Mouse (Mus musculus): ENCODE measurements around the gene Appl1. TPM values are rescaled to one million over a fixed set of nuclear protein-coding genes. Genes with fewer than 3 reads are reported as not detected.

Gene Appl1
- total and polyA plus RNA-seq, 3 experiments: 1.9 to 21.4 (median 10.0) TPM

- no peak for DNase-seq (ENCODE audit: low spot score)
- Histone ChIP-seq H3K9me3 (replicated peaks) (no peaks in the 10 kb centered on the region), H3K4me1 (ENCODE audit: insufficient read depth, low read depth, low read length) (no peaks in the 10 kb centered on the region), H3K27me3 (ENCODE audit: insufficient read depth, low read length) (peaks cover 2% of the 10 kb centered on the region; the same call in 1 of the 2 replicates), H3K36me3 (replicated peaks) (no peaks in the 10 kb centered on the region), H3K4me3 (ENCODE audit: low read depth, low read length) (no peak overlapping the region)
- no peak for TF ChIP-seq GATA1 (IDR thresholded peaks at IDR 0.05; ENCODE audit: borderline replicate concordance, low read length)
- TF ChIP-seq GATA2 (IDR thresholded peaks at IDR 0.05; ENCODE audit: borderline replicate concordance, low read depth, low read length): no peak
- TF ChIP-seq TAL1 (conservative IDR thresholded peaks at IDR 0.05; ENCODE audit: low read depth, low read length): no peak
- TF ChIP-seq CTCF (IDR thresholded peaks at IDR 0.05; ENCODE audit: low read depth, low read length): no peak
- no peak for TF ChIP-seq POLR2AphosphoS5 (IDR thresholded peaks at IDR 0.05; ENCODE audit: insufficient replicate concordance, low read depth, low read length)
- ATAC-seq (ENCODE audit: extremely low read depth, insufficient number of reproducible peaks, low FRiP score, poor library complexity, severe bottlenecking): no peak
These were observed 33.9 kb upstream of the Appl1 start for GRCm38 (mm10) chr14:27004906-27005305.

- ATAC-seq (ENCODE audit: extremely low read depth, insufficient number of reproducible peaks, low FRiP score, poor library complexity, severe bottlenecking): no peak
- TF ChIP-seq CTCF (IDR thresholded peaks at IDR 0.05; ENCODE audit: low read depth, low read length) (no peak), GATA2 (IDR thresholded peaks at IDR 0.05; ENCODE audit: borderline replicate concordance, low read depth, low read length) (no peak), GATA1 (IDR thresholded peaks at IDR 0.05; ENCODE audit: borderline replicate concordance, low read length) (no peak), POLR2AphosphoS5 (IDR thresholded peaks at IDR 0.05; ENCODE audit: insufficient replicate concordance, low read depth, low read length) (no peak), TAL1 (conservative IDR thresholded peaks at IDR 0.05; ENCODE audit: low read depth, low read length) (no peak)
- Histone ChIP-seq H3K9me3 (replicated peaks) (no peaks in the 10 kb centered on the region), H3K36me3 (replicated peaks) (no peaks in the 10 kb centered on the region), H3K4me1 (ENCODE audit: insufficient read depth, low read depth, low read length) (no peaks in the 10 kb centered on the region), H3K27me3 (ENCODE audit: insufficient read depth, low read length) (peaks cover 2% of the 10 kb centered on the region), H3K4me3 (ENCODE audit: low read depth, low read length) (no peak overlapping the region)
- no peak for DNase-seq (ENCODE audit: low spot score)
These were observed 29.4 kb upstream of the Appl1 start for GRCm38 (mm10) chr14:27000386-27000785.

GRCm38 (mm10) chr14:26996257-26996656 lies 25.2 kb upstream of the Appl1 start:
- peaks cover 7% of the 10 kb centered on the region for H3K27me3 ChIP-seq (ENCODE audit: insufficient read depth, low read length)
- TF ChIP-seq GATA2 (IDR thresholded peaks at IDR 0.05; ENCODE audit: borderline replicate concordance, low read depth, low read length): no peak
- TF ChIP-seq GATA1 (IDR thresholded peaks at IDR 0.05; ENCODE audit: borderline replicate concordance, low read length): no peak
- no peak for TF ChIP-seq CTCF (IDR thresholded peaks at IDR 0.05; ENCODE audit: low read depth, low read length)
- no peak for TF ChIP-seq TAL1 (conservative IDR thresholded peaks at IDR 0.05; ENCODE audit: low read depth, low read length)
- TF ChIP-seq POLR2AphosphoS5 (IDR thresholded peaks at IDR 0.05; ENCODE audit: insufficient replicate concordance, low read depth, low read length): no peak

GRCm38 (mm10) chr14:26994211-26994741 lies 23.2 kb upstream of the Appl1 start, which contains the start of gene Hesx1:
Gene Hesx1, plus strand, starts transcription at chr14:26994416.
- DNase-seq (ENCODE audit: low spot score): no peak
- no peak for ATAC-seq (ENCODE audit: extremely low read depth, insufficient number of reproducible peaks, low FRiP score, poor library complexity, severe bottlenecking)

More at GRCm38 (mm10) chr14:26996257-26996656, 25.2 kb upstream of the Appl1 start:
- H3K9me3 ChIP-seq (replicated peaks): no peaks in the 10 kb centered on the region
- ATAC-seq (ENCODE audit: extremely low read depth, insufficient number of reproducible peaks, low FRiP score, poor library complexity, severe bottlenecking): no peak
- H3K4me1 ChIP-seq (ENCODE audit: insufficient read depth, low read depth, low read length): 0 out of 2 replicates have a peak, but pooled peaks cover 3% of the 10 kb centered on the region
- H3K36me3 ChIP-seq (replicated peaks): no peaks in the 10 kb centered on the region
- H3K4me3 ChIP-seq (ENCODE audit: low read depth, low read length): no peak overlapping the region
- no peak for DNase-seq (ENCODE audit: low spot score)

GRCm38 (mm10) chr14:26993427-26993826 lies 22.4 kb upstream of the Appl1 start:
- Histone ChIP-seq H3K27me3 (ENCODE audit: insufficient read depth, low read length) (peaks cover 4% of the 10 kb centered on the region; the same call in 1 of the 2 replicates), H3K36me3 (replicated peaks) (no peaks in the 10 kb centered on the region), H3K4me3 (ENCODE audit: low read depth, low read length) (no peak overlapping the region), H3K9me3 (replicated peaks) (no peaks in the 10 kb centered on the region), H3K4me1 (ENCODE audit: insufficient read depth, low read depth, low read length) (0 out of 2 replicates have a peak, but pooled peaks cover 3% of the 10 kb centered on the region)
- ATAC-seq (ENCODE audit: extremely low read depth, insufficient number of reproducible peaks, low FRiP score, poor library complexity, severe bottlenecking) (no peak), DNase-seq (ENCODE audit: low spot score) (no peak)
- TF ChIP-seq GATA1 (IDR thresholded peaks at IDR 0.05; ENCODE audit: borderline replicate concordance, low read length) (no peak), TAL1 (conservative IDR thresholded peaks at IDR 0.05; ENCODE audit: low read depth, low read length) (no peak), POLR2AphosphoS5 (IDR thresholded peaks at IDR 0.05; ENCODE audit: insufficient replicate concordance, low read depth, low read length) (no peak), CTCF (IDR thresholded peaks at IDR 0.05; ENCODE audit: low read depth, low read length) (no peak), GATA2 (IDR thresholded peaks at IDR 0.05; ENCODE audit: borderline replicate concordance, low read depth, low read length) (no peak)

More at GRCm38 (mm10) chr14:26994211-26994741, 23.2 kb upstream of the Appl1 start, which contains the start of gene Hesx1:
- Histone ChIP-seq H3K27me3 (ENCODE audit: insufficient read depth, low read length) (peaks cover 4% of the 10 kb centered on the region; the same call in 1 of the 2 replicates), H3K9me3 (replicated peaks) (no peaks in the 10 kb centered on the region), H3K4me1 (ENCODE audit: insufficient read depth, low read depth, low read length) (0 out of 2 replicates have a peak, but pooled peaks cover 3% of the 10 kb centered on the region), H3K4me3 (ENCODE audit: low read depth, low read length) (no peak within 1 kb of the TSS), H3K36me3 (replicated peaks) (no peaks in the 10 kb centered on the region)
- TF ChIP-seq GATA2 (IDR thresholded peaks at IDR 0.05; ENCODE audit: borderline replicate concordance, low read depth, low read length) (no peak), TAL1 (conservative IDR thresholded peaks at IDR 0.05; ENCODE audit: low read depth, low read length) (no peak), POLR2AphosphoS5 (IDR thresholded peaks at IDR 0.05; ENCODE audit: insufficient replicate concordance, low read depth, low read length) (no peak), CTCF (IDR thresholded peaks at IDR 0.05; ENCODE audit: low read depth, low read length) (no peak), GATA1 (IDR thresholded peaks at IDR 0.05; ENCODE audit: borderline replicate concordance, low read length) (no peak)

GRCm38 (mm10) chr14:26991622-26992021 lies 20.6 kb upstream of the Appl1 start:
- H3K36me3 ChIP-seq (replicated peaks): no peaks in the 10 kb centered on the region
- H3K9me3 ChIP-seq (replicated peaks): no peaks in the 10 kb centered on the region
- H3K4me3 ChIP-seq (ENCODE audit: low read depth, low read length): no peak overlapping the region

More at GRCm38 (mm10) chr14:26991622-26992021, 20.6 kb upstream of the Appl1 start:
- TF ChIP-seq GATA2 (IDR thresholded peaks at IDR 0.05; ENCODE audit: borderline replicate concordance, low read depth, low read length): no peak
- no peak for TF ChIP-seq TAL1 (conservative IDR thresholded peaks at IDR 0.05; ENCODE audit: low read depth, low read length)
- no peak for TF ChIP-seq POLR2AphosphoS5 (IDR thresholded peaks at IDR 0.05; ENCODE audit: insufficient replicate concordance, low read depth, low read length)
- no peak for TF ChIP-seq GATA1 (IDR thresholded peaks at IDR 0.05; ENCODE audit: borderline replicate concordance, low read length)
- no peak for TF ChIP-seq CTCF (IDR thresholded peaks at IDR 0.05; ENCODE audit: low read depth, low read length)
- Histone ChIP-seq H3K4me1 (ENCODE audit: insufficient read depth, low read depth, low read length) (0 out of 2 replicates have a peak, but pooled peaks cover 3% of the 10 kb centered on the region), H3K27me3 (ENCODE audit: insufficient read depth, low read length) (peaks cover 4% of the 10 kb centered on the region)
- DNase-seq (ENCODE audit: low spot score): no peak
- ATAC-seq (ENCODE audit: extremely low read depth, insufficient number of reproducible peaks, low FRiP score, poor library complexity, severe bottlenecking): no peak

Measured in G1E (cell line).